Mouse (Mus musculus) R1 (cell line): ENCODE data around the gene Epyc.

ENCODE experiments used
- DNase-seq: peaks from one replicate; pipeline ENCODE4 v3.0.0-alpha.2; 2018; ENCODE audit warnings: low read depth, low spot score

Epyc gene

DNA sequence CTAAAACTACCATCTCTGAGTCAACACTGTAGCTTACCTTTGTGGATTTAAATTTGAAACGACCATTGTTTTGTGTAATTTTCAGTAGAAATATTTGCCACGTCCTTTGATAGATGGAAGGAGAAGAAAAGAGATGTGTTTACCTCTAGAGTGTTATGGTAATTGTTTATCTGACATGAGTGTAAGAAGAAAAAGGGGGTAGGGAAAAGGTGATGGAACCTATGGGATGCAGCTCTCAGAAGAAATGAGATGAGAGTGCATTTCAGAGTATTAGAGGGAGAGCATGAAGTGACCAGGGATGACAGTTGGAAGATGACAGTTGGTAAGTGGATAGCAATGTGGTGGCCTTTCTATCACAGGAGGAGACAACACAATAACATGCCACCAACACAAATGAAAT, at the start of gene Epyc:
Gene Epyc, plus strand, starts transcription at position 301 of the 400 bp plus-strand sequence.
- no peak for DNase-seq

- no peak for DNase-seq
These were observed 48.2 kb upstream of the Epyc start for GRCm38 (mm10) chr10:97595680-97596079.

GRCm38 (mm10) chr10:97601744-97602143, 42.1 kb upstream of the Epyc start:
- DNase-seq = no peak

- DNase-seq = no peak
These were observed 40.6 kb upstream of the Epyc start for GRCm38 (mm10) chr10:97603256-97603655.

DNA sequence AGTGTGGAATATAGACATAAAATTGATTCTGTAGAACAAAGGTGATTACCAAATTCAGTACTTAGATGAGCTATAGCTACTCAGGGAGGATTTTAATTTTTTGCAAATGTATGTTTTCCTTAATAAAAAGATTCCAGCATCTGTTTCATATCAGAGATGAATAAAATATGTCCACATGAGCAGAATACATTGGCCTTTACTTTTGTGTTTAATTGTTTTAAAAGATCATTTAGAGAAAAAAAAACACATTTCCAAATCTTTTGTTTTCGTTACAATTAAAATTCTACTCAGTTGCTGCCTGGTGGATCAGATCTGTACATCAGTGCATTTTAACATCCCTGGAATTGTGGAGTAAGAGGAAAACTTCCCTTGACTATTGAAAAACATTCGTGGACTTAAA, 37.3 kb upstream of the Epyc start, which contains the start of gene Kera:
Gene Kera, plus strand, starts transcription at position 301 of the 400 bp plus-strand sequence.
- no peak for DNase-seq

DNA sequence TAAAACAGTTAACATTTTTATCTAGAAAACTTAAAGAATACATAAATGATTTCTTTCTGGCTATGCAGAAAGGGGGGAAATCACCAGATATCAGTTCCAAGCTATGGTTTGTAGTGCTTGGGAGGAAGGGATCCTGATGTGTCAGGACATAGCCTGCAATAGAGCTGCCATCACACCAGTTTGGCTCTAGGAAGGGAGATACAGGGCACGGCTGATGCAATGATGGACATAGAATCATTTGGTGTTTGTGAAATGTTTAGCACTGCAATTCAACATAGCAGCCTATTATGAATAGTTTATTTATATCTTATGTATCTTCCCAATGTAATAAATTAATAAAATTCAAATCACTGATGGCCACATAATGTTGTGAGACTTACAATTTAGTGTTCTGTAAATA, 21.5 kb upstream of the Epyc start:
- no peak for DNase-seq

DNA sequence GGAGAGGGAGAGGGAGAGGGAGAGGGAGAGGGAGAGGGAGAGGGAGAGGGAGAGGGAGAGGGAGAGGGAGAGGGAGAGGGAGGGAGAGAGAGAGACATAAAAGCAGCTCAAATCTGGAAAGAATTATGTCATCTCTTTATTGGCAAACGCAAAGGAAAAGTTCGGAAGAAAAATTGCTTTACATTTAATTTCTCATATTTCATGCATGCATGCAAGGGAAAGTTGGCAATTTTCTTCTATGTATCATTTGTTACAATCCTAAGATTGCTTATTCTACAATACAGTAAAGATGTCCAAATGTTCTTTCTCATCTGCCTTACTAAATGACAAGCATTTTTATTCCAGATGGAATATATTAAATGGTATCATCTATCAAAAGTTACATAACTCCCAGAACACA, 19.5 kb upstream of the Epyc start:
- DNase-seq = no peak

GRCm38 (mm10) chr10:97625116-97625515, 18.8 kb upstream of the Epyc start:
- DNase-seq = no peak

DNA sequence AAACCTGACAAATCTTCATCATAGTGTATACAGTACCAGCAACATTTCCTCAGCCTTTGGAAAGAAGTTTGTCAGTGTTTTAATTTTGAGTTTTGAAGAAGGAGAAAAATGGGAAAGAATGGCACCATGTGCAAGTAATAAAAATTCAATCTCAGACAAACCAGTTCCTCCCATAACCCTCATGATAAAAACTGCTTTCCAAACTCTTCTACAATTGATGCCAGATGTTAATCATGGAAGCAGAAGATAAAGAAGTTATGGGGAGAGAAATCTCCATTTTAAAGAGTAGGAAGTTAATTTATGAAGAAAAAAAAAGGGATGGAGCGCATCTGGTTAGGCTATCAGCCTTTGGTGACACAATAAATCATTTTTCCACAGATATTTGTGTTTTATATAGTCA, 17.3 kb upstream of the Epyc start:
- DNase-seq = no peak

DNA sequence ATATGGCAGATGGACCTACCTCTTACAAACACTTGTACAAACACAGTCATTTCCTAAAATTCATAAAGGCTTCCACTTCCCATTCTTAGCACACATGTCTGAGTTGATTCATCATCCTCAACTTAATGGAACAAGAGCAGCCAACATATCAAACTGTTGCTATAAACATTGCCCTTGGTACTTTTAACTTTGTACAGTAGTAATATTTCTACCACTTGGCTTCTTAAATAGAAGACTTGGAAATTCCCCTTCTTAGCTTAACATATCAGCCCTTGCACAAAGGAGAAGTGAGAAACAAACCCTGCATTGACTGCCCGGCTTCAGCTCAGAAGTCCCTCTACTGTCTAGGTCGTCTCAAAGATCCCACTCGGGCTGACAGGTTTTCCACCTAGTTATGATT, 12.8 kb upstream of the Epyc start:
- no peak for DNase-seq

DNA sequence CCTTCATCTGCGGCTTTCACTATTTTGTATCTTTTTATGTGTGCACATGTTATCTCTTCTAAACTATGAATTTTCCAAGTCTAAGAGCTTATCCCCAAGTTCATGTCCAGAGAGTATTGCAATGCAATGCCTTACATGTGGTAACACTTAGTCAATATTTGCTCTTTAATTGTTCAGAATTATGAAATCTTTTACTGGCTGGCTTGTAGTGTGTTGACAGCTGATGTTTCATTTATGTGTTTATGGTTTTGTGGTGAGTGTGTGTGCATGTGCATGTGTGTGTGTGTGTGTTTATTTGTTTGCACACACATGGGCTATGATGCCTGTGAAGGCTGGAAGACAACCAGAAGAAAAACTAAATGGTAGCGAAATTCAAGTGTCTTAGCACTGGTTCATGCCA, 1.9 kb upstream of the Epyc start:
- no peak for DNase-seq

- DNase-seq = no peak
These were observed 6.5 kb downstream of the Epyc start for GRCm38 (mm10) chr10:97650334-97650733.

DNA sequence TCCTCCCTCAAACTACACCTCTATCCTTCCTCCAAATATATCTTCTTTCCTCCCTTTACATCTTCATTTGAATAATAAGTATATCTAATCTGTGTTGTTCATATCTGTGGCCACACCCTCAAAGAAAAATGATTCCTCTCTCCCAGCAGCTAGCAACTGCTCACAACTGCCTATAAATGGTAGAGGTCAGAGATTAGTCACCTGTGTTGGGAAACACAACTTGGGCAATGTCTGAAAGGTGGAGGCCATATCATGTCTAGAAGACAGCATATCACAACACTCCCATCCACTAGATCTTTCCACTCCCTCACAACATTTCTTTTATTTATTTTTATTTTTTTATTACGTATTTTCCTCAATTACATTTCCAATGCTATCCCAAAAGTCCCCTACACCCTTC, 15.6 kb downstream of the Epyc start:
- DNase-seq = no peak

DNA sequence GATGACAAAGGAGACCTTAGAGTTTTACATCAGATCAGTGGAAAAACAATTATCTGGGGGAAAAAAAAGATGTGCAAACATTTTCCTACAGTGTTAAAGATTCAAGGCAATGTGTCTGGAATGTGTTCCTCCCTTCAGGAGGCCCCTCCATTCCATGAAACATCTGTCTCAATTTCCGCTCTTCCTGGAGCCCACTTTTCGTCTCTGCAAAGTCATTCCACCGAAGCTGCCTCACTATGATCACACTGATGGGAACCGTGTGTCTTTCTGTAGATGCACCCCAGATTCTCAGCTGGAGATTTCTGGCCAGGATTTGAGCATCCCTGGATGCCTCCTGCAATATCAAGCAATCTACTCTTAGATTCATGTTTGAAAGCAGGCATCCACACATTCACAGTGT, 24.8 kb downstream of the Epyc start:
- DNase-seq = no peak

DNA sequence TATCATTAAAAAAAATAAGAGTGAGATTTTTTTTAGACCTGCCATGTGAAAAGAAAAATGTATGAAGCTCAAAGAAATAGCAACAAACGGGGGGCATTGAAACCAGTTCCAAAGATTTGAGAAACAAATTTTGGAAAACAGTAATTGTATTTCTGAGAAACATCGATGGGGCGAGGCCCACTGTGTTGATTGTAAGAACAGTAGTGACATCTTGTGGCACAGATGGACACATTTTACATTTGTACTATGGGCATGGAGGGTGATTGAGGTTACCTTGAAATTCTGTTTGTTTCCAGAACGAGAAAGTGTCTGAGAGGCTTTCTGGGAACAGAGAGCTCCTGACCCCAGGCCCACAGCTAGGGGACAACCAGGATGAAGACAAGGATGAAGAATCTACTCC, 26.3 kb downstream of the Epyc start:
- DNase-seq = peak; percentile 2

DNA sequence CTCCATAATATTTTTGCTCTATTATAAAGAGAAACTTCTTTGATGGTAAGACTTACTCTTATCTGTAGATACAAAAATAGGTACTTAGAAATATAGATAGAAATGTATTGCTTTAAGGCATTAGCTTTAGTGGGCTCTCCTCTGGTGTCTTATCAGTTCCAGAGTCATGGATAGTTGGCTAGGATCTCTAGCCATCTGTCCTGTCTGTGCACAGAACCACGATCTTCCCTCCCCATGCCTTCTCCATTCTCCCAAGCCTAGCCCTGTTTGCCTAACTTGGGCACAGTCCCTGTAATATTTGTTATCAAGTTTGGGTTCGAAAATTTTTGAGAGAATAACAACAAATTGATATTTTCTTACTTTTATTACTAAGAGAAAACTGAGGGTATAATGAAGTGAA, 29.4 kb downstream of the Epyc start:
- DNase-seq = no peak

DNA sequence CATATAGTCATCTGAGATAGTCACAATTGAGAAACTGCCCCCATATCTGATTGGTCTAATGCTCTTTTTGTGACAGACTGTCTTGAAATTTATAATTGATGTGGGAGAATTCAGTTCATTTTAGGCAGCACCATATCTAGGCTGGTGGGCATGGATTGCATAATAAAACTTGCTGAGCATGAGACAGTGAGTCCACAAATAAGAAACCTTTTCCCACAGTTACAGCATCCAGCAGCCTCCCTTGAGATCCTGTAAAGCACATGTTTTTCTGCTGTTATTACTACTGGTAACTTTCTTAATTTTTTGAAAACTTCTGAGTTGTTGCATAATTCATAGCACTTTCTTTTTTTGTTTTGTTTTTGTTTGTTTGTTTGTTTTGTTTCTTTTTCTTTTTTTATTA, 39.1 kb downstream of the Epyc start:
- no peak for DNase-seq

DNA sequence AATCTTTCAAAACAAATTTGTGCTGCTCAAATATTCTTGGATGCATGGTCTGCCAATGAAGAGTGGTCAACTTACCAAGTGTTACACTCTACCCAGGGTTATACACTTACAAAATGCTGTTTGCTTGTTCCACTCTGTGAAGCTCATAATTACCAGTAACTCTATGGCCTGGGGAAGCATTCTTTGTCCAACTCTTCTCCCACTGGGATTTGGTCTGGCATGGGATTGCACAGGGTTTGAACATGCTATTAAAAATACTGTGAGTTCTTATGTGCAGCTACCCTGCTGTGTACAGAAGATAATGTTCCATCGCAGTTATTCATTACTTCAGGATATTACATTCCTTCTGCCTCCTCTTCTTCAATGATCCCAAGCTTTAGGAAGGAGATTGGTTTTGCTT, 43.3 kb downstream of the Epyc start:
- DNase-seq = no peak

DNA sequence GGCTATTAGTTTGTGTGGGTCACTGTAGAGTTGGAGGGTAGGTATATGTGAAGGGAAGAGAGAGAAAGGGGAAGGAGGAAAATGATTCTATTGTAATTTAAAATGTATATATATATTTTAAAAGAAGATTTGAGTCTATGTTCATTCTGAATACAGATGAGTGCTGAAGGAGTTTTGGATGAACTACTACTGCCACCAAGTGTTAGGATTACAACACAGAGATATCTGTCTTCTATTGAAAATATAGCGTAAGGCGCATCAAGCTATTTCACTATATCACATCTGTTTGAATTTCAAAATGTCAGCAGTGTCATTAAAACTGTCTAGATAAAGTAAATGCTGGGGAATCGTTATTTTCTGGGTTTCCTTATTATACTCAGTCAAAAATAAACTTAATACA, 45.6 kb downstream of the Epyc start:
- DNase-seq = no peak

GRCm38 (mm10) chr10:97692913-97693312, 49.0 kb downstream of the Epyc start, which contains the start of gene Ccer1:
TSS of gene Ccer1 (plus strand) at chr10:97693059.
- DNase-seq = no peak

DNA sequence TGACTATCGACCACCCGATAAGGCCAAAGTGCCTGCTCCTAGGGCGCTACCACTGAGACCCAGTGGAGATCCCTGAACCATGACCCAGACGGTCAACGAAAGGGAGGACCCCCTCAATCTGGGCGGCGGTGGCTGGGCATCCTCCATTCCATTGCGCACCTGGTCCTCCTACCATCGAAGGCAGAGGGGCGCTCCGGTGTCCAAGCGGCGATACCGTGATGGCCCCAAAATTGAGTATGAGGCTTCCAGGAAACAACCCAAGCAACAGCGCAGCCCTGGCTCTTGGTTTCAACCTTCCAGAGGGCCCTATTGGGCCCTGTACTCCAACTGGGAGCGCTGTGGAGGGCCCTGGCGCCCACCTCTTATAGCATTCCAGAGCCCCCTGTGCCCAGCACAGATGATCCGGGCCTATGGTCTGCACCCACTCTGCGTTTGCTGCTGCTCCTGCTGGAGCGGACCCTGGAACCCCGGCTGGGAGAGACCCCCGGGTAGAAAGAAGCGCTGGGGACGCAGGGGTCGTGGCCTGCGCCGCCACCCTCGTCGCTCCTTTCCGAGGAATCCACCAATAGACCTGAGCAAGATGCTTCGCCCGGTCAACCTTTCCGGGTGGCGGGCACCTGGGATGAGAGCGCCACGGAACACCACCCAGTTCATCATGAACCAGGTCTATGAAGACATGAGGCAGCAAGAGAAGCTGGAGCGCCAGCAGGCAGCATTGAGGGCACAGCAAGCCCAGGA, 49.7 kb downstream of the Epyc start:
- DNase-seq = no peak

DNA sequence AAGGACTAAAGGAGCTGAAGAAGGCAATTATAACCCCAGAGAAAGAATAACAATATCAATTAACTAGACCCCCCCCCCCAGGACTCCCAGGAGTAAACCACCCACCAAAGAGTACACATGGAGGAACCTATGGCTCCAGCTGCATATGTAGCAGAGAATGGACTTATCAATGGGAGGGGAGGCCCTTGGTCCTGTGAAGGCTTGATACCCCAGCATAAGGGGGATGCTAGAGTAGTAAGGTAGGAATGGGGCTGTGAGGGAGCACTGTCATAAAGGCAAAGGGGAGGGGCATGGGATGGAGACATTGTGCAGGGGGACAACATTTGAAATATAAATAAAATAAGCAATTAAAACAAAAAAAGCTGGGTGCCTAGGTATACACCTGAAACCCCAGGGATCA, 58.5 kb downstream of the Epyc start:
- DNase-seq = no peak

- DNase-seq = peak; percentile 46
These were observed 60.7 kb downstream of the Epyc start for GRCm38 (mm10) chr10:97704562-97704961.

GRCm38 (mm10) chr10:97712687-97713086, 68.8 kb downstream of the Epyc start:
- DNase-seq = peak; percentile 64
